Mouse (Mus musculus): ENCODE results near the gene Colgalt2. TPM values are rescaled to one million over a fixed set of nuclear protein-coding genes. Genes with fewer than 3 reads are reported as not detected.
"Not testable (repeated sequence)": the region's sequence is repeated elsewhere in the genome, so short reads cannot be mapped to it uniquely, and the experiment has no call there.

The Colgalt2 gene
- 0.57 and 0.60 TPM in 2 replicates for polyA plus RNA-seq (2016; fragmentation: Nextera tagmentation; extraction: Ambion mirVana)

GRCm38 (mm10) chr1:152399790-152400555 is at the start of gene Colgalt2:
Gene Colgalt2, plus strand, starts transcription at chr1:152399830.
- Histone ChIP-seq H3K27ac (no peak within 1 kb of the TSS), H3K9me3 (replicated peaks) (peaks cover 3% of the 10 kb centered on the region; the same call in 1 of the 2 replicates), H3K4me1 (no peaks in the 10 kb centered on the region), H3K27me3 (replicated peaks) (peaks cover 57% of the 10 kb centered on the region), H3K9ac (no peak within 1 kb of the TSS; the same call in 1 of the 2 replicates), H3K4me3 (peak within 1 kb of the TSS; percentile 52), H3K4me2 (peak within 1 kb of the TSS; percentile 70), H3K36me3 (no peaks in the 10 kb centered on the region)
- ATAC-seq: peak; percentile 37; the same call in 1 of the 2 replicates
- under 1% methylated on average over 70 of the region's 70 CpGs for WGBS (ENCODE audit: insufficient replicate concordance)

- Histone ChIP-seq H3K9me3 (replicated peaks) (no peaks in the 10 kb centered on the region), H3K36me3 (no peaks in the 10 kb centered on the region), H3K4me3 (no peak overlapping the region), H3K4me1 (no peaks in the 10 kb centered on the region), H3K27ac (no peak overlapping the region), H3K9ac (no peak overlapping the region), H3K4me2 (no peak overlapping the region), H3K27me3 (replicated peaks) (no peaks in the 10 kb centered on the region)
- WGBS (ENCODE audit: insufficient replicate concordance): 71% methylated on average over 4 of the region's 4 CpGs
- ATAC-seq: no peak
Measured at GRCm38 (mm10) chr1:152356721-152357120, 42.9 kb upstream of the Colgalt2 start.

- no peak overlapping the region for H3K27ac ChIP-seq
- H3K4me1 ChIP-seq: no peaks in the 10 kb centered on the region
- H3K36me3 ChIP-seq: peaks cover 34% of the 10 kb centered on the region
- H3K9ac ChIP-seq: no peak overlapping the region
- H3K4me2 ChIP-seq: no peak overlapping the region
- WGBS (ENCODE audit: insufficient replicate concordance): 64% methylated on average over 13 of the region's 13 CpGs
- no peaks in the 10 kb centered on the region for H3K9me3 ChIP-seq (replicated peaks)
- no peaks in the 10 kb centered on the region for H3K27me3 ChIP-seq (replicated peaks)
- H3K4me3 ChIP-seq: no peak overlapping the region
- ATAC-seq: no peak
Measured at GRCm38 (mm10) chr1:152368311-152369088, 31.1 kb upstream of the Colgalt2 start.

- no peak overlapping the region for H3K27ac ChIP-seq
- H3K4me3 ChIP-seq: no peak overlapping the region
- no peaks in the 10 kb centered on the region for H3K4me1 ChIP-seq
- H3K36me3 ChIP-seq: peaks cover 37% of the 10 kb centered on the region
- no peaks in the 10 kb centered on the region for H3K9me3 ChIP-seq (replicated peaks)
- ATAC-seq: 0 out of 2 replicates have a peak, but pooled peaks have one; percentile 46
- no peak overlapping the region for H3K9ac ChIP-seq
- WGBS (ENCODE audit: insufficient replicate concordance): 30% methylated on average over 4 of the region's 4 CpGs
- no peak overlapping the region for H3K4me2 ChIP-seq
- no peaks in the 10 kb centered on the region for H3K27me3 ChIP-seq (replicated peaks)
Measured at GRCm38 (mm10) chr1:152369139-152369538, 30.5 kb upstream of the Colgalt2 start.

GRCm38 (mm10) chr1:152378311-152378710 is 21.3 kb upstream of the Colgalt2 start:
- Histone ChIP-seq H3K36me3 (peaks cover 82% of the 10 kb centered on the region), H3K4me3 (no peak overlapping the region), H3K27me3 (replicated peaks) (no peaks in the 10 kb centered on the region), H3K9me3 (replicated peaks) (no peaks in the 10 kb centered on the region), H3K4me1 (no peaks in the 10 kb centered on the region), H3K9ac (no peak overlapping the region), H3K27ac (no peak overlapping the region), H3K4me2 (no peak overlapping the region)
- no peak for ATAC-seq
- 80% methylated on average over 5 of the region's 5 CpGs for WGBS (ENCODE audit: insufficient replicate concordance)

- peak overlapping the region; percentile 56 for H3K4me2 ChIP-seq
Measured at GRCm38 (mm10) chr1:152384589-152384988, 15.0 kb upstream of the Colgalt2 start.

GRCm38 (mm10) chr1:152385693-152386092 is 13.9 kb upstream of the Colgalt2 start:
- Histone ChIP-seq H3K27ac (peak overlapping the region; percentile 72), H3K4me2 (peak overlapping the region; percentile 75), H3K4me3 (peak overlapping the region; percentile 78), H3K4me1 (peaks cover 20% of the 10 kb centered on the region), H3K36me3 (peaks cover 28% of the 10 kb centered on the region), H3K9ac (peak overlapping the region; percentile 85)
- ATAC-seq; H3K9me3 ChIP-seq (replicated peaks); H3K27me3 ChIP-seq (replicated peaks): not testable (repeated sequence)
- WGBS (ENCODE audit: insufficient replicate concordance): 6% methylated on average over 2 of the region's 4 CpGs

More at GRCm38 (mm10) chr1:152384589-152384988, 15.0 kb upstream of the Colgalt2 start:
- Histone ChIP-seq H3K27me3 (replicated peaks) (no peaks in the 10 kb centered on the region), H3K4me1 (peaks cover 20% of the 10 kb centered on the region), H3K9me3 (replicated peaks) (no peaks in the 10 kb centered on the region), H3K9ac (no peak overlapping the region), H3K27ac (no peak overlapping the region), H3K36me3 (peaks cover 39% of the 10 kb centered on the region), H3K4me3 (no peak overlapping the region)
- ATAC-seq: no peak
- WGBS (ENCODE audit: insufficient replicate concordance): 78% methylated on average over 1 of the region's 1 CpGs

DNA sequence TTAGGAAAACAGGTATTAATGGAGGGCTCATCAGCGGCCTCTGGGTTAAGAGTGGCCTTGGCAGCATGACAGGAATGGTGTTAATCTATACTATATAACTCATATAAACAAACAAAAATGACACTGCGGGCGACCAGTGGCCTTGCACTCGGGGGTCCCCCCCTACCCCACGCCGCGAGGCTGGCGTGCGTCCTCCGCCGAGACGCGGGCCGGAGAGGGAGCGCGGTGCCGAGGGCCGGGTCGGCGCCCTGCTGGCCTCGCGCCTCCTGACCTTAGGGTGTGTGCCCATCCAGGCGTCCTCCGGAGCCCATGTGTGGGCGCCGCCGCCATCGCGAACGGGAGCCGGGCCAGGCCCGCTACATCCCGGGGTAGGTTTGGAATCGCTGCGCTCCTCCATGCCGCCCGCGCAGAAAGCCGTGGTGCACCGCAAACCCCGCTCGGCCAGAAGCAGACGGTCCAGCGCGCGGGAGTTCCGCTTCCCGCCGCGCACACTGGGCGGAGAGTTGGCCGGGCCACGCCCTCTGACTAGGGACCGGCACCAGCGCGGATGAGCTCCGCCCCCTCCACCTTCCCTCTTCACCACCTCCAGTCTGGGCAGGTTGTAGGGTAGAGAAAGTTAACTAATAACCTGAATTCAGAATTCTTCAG is 13.3 kb upstream of the Colgalt2 start, which contains the start of gene Tsen15:
Gene Tsen15, minus strand, starts transcription at position 501 of the 648 bp plus-strand sequence.
- peak within 1 kb of the TSS; percentile 72 for H3K27ac ChIP-seq

DNA sequence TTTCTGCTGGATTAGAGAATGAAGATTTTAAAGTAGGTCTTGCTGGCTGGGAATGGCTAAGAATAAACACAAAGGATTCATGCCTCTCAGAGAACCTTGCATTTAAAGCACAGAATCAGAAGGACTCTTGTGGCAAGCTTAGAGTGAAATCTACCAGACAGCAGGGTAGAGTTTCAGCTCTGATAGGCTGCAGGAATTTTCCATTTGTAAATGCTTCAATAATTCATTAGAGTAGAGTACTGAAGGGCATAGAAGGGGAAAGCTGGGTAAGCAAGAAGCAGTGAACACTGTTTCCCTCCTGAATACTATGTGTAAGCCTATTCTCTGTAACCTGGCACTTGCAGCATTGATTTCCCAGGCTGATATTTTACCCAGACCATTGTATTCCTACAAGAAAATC is 10.4 kb upstream of the Colgalt2 start:
- no peak for ATAC-seq
- Histone ChIP-seq H3K9me3 (replicated peaks) (no peaks in the 10 kb centered on the region), H3K4me3 (no peak overlapping the region), H3K4me1 (peaks cover 18% of the 10 kb centered on the region), H3K9ac (no peak overlapping the region), H3K27ac (no peak overlapping the region), H3K36me3 (peaks cover 3% of the 10 kb centered on the region; the same call in 1 of the 2 replicates), H3K27me3 (replicated peaks) (no peaks in the 10 kb centered on the region), H3K4me2 (no peak overlapping the region)

More for the DNA sequence above, 13.3 kb upstream of the Colgalt2 start, which contains the start of gene Tsen15:
- peak within 1 kb of the TSS; percentile 78 for H3K4me3 ChIP-seq
- no peaks in the 10 kb centered on the region for H3K27me3 ChIP-seq (replicated peaks)
- H3K36me3 ChIP-seq: peaks cover 23% of the 10 kb centered on the region
- H3K4me2 ChIP-seq: peak within 1 kb of the TSS; percentile 75
- H3K9me3 ChIP-seq (replicated peaks): no peaks in the 10 kb centered on the region
- peak within 1 kb of the TSS; percentile 85 for H3K9ac ChIP-seq
- peak; percentile 98 for ATAC-seq
- peaks cover 20% of the 10 kb centered on the region for H3K4me1 ChIP-seq
- WGBS (ENCODE audit: insufficient replicate concordance): 1% methylated on average over 51 of the region's 57 CpGs

- H3K9ac ChIP-seq: no peak overlapping the region
Measured at GRCm38 (mm10) chr1:152394137-152394536, 5.5 kb upstream of the Colgalt2 start.

GRCm38 (mm10) chr1:152394956-152395515 is 4.6 kb upstream of the Colgalt2 start:
- Histone ChIP-seq H3K4me1 (no peaks in the 10 kb centered on the region), H3K27ac (no peak overlapping the region), H3K36me3 (no peaks in the 10 kb centered on the region), H3K27me3 (replicated peaks) (peaks cover 26% of the 10 kb centered on the region), H3K9me3 (replicated peaks) (peaks cover 3% of the 10 kb centered on the region; the same call in 1 of the 2 replicates), H3K4me2 (no peak overlapping the region), H3K4me3 (no peak overlapping the region), H3K9ac (no peak overlapping the region)
- 69% methylated on average over 4 of the region's 4 CpGs for WGBS (ENCODE audit: insufficient replicate concordance)
- no peak for ATAC-seq

More at GRCm38 (mm10) chr1:152394137-152394536, 5.5 kb upstream of the Colgalt2 start:
- WGBS (ENCODE audit: insufficient replicate concordance): 65% methylated on average over 3 of the region's 3 CpGs
- no peak overlapping the region for H3K4me2 ChIP-seq
- H3K27me3 ChIP-seq (replicated peaks): peaks cover 18% of the 10 kb centered on the region
- no peak overlapping the region for H3K27ac ChIP-seq
- H3K4me1 ChIP-seq: no peaks in the 10 kb centered on the region
- no peak for ATAC-seq
- no peaks in the 10 kb centered on the region for H3K36me3 ChIP-seq
- H3K9me3 ChIP-seq (replicated peaks): peaks cover 3% of the 10 kb centered on the region; the same call in 1 of the 2 replicates
- no peak overlapping the region for H3K4me3 ChIP-seq
